Mouse (Mus musculus) retina, adult 2 months (tissue): ENCODE data around the gene Ccl8.

Experiments used
- DNase-seq: peaks from one replicate; pipeline ENCODE4 v3.0.0-alpha.2; 2012; ENCODE audit warnings: low read depth, low spot score

Ccl8 gene

DNA sequence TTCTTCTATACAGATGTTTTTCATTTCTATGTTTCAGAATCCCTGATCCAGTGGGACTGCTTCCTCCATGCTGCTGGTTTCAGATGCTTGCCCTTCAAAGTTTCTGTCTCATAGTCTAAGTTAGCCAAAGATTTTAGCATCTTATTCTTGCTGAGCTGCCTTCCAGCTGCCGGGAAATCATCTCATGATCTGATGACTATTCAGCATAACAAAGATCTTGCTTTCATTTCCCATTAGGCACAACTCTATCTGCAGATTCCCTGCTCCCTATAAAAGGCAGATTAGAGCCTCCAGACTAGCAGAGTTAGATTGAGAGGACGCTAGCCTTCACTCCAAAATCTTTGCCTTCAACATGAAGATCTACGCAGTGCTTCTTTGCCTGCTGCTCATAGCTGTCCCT lies at the start of gene Ccl8:
Gene Ccl8 (plus strand): TSS at position 301 of the 400 bp plus-strand sequence.
- no peak for DNase-seq

DNA sequence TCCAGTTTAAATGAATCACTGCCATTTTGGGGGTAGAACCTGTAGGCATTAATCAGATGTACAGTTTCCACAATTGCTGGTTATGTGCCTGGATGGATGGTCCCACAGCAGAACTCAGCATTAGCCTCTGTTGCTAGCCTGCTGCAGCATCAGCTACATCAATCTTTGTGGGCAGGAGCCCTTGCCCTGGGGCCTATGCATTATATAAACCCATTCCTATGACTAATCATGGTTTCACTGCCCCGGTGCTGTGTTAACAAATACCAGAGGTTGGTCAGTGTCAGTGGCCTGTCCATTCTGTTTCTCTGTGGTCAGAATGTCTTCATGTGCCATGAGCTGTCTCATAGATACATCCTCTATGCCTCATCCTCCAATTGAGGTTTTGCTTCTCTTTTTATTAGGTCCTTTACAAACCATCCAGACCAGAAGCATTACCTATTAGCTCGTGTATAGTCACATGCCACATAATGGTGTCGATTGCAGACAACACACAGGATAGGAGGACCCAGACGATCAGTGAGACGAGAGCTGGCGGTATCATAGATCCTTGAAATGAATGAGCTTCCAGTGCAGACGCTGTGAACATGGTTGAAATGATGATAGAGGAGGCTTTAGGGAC lies 47.9 kb upstream of the Ccl8 start:
- no peak for DNase-seq

DNA sequence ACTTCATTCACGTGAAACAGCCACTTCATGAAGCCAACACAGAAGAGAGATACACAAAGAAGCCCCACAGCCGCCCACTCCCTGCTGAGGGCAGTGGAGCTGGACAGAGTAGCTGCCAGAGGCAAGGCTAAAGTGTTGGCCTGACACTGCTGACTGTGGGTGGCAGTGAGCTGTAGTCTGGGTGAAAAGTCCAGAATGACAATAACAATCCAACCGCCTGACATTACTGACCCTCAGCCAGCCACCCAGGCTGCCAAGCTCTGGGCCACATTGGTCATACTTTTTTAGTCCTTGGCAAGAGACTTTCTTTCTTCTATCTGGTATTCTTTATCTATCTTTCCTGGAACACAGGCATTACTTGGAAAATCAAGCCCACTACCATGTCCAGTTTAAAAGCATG lies 43.9 kb upstream of the Ccl8 start:
- DNase-seq = no peak

DNA sequence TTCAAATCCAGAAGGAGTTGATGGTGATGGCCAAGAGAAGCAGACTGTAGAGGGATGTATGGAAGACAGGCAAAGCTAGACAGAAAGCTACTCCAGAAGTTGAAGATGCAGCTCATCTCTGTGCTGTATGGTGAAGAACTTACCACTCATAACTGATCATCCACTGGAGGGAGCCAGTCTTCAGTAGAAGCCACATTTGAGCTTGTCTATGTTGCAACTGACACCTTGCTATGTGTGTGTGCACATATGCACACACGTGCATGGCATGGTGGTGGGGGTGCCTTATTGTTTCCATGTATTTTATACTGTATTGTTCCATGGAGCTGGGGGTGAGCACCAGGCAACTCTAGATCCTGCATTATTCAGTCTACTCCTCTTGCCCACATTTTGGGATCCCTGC lies 42.6 kb upstream of the Ccl8 start:
- DNase-seq = no peak

DNA sequence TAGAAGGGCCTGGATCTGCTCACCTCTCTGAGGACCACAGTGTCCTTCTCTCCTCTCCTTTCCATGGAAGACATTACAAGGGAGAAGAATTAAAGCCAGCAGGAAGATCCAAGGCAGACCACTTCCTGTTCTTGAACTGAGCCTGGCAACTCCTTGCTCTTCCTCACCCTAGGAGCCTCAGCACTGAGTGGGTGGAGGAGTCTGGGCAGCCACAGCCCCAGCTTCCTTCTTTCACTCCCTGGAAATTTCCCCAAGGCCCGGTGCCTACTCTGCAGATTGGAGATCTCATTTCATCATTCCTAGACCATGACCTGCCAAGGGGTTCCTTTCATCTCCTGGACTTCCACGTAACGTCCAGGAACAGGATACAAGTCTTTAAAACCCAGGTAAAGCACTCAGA lies 42.0 kb upstream of the Ccl8 start:
- no peak for DNase-seq

DNA sequence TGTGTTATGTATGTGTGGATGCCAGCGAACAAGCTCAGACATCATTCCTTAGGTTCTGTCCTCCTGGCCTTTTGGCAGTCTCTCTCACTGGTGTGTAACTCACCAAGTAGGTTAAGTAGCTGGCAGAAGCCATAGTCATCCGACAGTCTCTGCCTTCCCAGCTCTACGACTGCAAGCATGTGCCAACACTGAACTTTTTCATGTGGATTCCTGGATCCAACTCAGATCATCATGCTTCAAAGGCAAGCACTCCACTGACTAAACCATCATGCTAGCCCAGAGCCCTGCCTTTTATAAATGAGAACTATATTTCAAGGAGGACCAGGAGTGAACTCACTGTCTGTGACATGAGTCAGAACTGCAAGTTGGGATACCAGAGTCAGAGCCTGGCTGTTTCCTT lies 41.3 kb upstream of the Ccl8 start:
- no peak for DNase-seq

DNA sequence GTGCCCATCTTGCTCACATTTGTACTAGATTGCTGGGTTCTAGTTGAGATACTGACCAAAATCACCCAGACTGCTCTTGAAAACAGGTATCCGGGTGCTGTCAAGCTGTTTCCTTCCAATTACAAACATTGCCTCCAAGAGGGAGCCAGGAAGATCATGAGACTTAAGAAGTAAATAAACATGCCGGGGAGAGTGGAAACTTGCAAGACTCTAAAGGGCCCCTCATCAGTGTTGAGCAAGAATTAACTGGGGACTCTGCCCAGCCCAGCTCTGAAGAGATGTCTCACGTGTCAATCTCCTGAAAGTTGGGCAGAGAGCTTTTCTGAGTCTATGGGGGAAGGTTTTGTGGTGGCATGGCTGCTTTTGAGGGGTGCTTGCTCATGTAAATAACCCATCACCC lies 38.0 kb upstream of the Ccl8 start:
- DNase-seq = no peak

DNA sequence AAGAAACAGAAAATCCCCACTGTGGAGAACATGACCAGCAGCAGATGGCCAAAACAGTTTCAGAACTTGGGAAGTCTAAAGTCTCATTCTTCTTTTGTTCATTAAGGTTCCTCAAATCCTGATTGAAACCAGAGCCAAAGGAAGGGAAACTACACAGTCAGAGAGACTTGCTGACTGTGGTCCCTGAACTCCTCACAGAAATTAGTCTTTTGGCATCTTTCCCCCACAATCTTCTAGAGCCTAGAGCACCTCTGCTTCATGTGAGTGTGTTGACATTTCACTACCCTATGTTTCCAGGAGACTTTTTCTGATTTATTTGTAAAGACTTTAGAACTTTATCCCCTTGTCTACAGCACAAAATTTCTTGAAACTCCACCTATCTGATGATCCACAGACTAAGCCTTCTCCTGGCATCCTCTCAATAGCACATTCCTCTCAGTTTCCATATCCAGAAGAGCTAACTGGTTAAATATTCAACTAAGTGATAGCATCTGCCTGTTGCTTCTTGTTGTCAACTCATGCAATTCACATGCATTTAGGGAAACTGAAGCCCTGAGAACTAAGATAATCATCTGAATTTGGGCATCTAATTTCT lies 36.8 kb upstream of the Ccl8 start:
- DNase-seq = no peak

DNA sequence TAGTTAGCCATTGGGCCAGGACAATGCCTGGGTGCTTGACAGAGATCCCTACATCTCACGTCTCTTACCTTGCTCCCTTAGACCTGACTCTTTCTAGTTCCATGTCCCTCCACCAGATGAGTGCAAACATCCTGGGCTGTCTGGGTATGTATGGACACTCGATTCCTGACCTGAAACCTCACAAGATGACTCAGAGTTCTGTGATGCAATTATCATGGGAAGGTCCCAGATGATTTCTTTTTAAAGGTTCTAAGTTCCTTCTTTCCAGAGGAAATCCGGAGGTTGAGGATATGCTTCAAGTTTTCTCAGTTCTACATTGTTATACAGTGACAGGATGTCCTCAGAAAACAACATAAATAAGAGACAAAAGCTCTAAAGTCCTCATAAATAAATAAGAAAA lies 34.1 kb upstream of the Ccl8 start:
- no peak for DNase-seq

DNA sequence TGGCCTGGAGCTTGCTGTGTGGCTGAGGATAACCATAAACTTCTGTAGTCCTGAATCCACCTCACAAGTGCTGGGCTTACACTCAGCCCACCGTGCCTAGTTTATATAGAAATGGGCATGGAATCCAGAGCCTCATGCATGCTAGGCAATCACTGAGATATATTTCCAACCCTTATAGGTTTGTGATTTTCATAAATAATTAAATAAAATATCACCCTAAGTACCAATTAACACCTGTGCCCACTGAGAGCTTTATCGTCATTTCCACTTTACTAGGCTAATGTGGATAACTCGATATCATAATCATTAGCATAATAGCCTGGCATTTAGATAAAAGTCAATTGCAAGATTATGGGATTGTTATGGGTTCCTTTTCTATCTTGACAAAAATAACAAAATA lies 30.6 kb upstream of the Ccl8 start:
- DNase-seq = no peak

DNA sequence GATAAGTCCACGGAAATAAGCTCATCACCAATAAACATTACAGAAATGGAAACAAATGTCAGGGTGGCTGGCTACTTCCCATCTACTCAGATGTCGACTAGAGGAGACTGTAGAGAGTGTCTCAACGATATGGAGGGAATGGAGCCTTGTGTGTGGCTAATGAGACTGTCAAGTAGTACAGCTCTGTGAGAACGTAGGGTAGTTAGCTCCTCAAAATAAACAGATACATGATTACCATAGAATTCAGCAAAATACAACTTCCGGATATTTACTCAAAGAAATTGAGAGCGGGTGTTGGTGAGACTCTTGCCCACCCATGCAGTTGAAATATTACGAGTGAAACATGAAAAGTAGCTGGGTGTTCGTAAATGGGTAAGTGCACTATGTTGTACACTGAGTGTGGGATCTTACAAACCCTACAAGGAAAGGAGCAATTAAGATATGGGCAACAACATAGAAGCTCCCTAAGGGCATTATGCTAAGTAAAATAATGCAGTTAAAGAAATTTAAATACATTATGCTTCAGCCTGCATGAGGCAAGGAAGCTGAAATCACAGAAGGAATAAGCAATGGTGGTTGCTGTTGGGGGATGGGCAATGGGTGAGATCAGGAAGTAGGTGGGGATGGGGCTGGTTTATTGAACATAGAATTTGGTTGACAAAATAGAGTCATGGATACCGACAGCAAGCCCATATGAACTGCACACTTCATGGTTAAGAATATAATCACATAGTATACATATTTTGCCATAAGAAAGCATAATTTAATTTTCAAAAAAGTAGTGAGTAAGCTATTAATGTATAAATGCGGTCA lies 15.3 kb upstream of the Ccl8 start:
- no peak for DNase-seq

DNA sequence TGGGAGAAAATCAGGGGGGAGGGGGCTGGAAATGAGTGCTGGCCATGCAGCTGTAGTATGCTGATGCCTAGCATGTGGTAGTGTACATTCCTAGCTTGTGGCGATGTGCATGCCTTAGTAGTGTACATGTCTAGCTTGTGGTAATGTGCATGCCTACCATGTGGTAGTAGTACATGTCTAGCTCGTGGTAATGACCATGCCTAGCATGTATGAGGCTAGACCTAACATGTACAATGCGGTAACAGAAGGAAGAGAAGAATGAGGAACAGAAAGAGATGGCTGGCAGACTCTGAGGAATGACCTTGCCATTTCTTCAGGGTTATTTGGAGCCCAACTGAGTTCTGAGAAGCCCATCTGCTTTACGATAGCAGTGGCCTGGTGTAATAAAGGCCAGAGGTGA lies 13.9 kb upstream of the Ccl8 start:
- DNase-seq = no peak

DNA sequence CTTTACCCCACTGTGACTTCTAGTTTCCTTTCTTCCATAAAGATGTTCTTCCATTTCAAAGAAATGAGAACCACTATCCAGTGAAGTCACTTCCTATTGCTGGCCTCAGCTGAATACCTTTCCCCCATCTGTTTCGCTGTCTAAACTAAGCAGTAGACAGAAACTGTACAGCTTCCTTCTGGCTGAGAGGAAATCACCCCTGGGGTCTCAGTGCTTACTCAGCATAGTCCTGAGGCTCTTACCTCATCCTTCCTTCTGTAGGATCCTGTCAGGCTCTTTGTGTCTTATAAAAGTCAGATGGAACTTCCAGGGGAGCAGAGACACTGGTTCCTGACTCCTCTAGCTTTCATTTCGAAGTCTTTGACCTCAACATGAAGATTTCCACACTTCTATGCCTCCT lies 13.5 kb upstream of the Ccl8 start, which contains the start of gene Ccl12:
Gene Ccl12 (plus strand): TSS at position 317 of the 400 bp plus-strand sequence.
- DNase-seq = no peak

DNA sequence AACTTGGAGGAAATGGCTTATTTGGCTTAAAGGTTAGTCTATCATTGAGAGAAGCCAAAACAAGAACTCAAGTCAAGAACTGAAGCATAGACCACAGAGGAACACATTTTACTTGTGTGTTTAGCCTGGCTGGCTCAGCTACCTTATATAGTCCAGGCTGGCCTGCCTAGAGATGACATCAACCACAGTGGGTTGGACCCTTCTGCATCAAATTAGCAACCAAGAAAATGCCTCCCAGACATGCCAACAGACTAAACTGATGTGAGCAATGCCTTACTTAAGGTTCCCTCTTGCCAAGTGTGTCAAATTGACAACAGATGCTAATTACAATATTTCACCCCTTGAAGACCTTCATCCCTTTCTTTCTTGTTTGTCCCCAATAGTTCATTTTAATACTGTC lies 5.4 kb upstream of the Ccl8 start:
- DNase-seq = no peak

DNA sequence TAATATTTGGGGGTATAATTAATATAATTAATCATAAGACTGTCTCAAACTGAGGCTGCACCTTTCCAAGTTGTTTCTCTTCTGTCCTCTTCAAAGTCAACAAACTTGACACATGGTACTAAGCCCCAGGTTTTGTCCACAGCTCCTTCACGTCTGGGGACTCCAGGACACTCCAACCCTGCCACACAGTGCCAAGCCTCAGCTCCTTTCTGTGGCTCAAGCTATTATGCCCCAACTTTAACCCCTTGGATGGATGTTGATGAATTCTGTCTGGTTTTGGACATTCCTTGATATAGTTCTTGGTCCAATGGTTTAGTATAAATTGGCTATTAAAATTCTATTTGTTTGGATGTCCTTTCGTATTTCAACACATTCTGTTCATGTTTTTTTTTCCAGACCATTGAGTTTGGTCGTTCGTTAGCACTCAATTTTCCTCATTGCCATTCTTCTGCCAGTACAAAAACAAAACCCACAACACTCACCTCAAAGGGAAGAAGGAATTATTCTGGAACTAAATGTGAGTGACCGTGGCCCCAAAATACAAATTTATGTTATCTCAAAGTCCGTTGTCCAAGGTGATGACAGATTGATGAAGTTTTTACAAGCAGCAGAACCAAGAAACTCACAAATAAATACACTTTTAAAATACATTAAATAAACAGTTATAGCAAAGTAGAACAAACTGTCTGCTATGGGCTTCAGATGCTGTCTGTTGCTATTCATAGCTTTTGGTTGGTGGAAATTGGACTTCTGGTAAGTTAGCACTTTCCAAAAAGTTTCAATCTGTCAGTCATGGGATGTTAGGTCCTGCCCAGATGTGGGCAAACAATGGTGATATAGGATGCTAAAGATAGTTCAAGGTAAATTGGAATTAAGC lies 4.4 kb upstream of the Ccl8 start:
- DNase-seq = no peak

DNA sequence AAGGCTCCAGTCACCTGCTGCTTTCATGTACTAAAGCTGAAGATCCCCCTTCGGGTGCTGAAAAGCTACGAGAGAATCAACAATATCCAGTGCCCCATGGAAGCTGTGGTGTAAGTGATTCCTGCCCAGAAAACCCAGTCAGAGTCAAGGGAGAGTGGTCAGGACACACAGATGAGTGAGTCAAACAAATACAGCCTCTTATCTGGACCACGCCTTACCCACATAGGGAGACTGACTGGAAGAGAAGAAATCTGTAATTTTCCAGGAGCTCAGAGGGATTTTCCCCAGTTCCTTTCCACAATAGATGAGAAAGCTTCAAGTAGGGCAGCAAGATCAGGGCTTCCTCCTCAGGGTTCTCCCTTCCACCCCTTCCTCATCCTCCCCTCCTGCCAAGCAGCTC lies 1.1 kb downstream of the Ccl8 start:
- no peak for DNase-seq

DNA sequence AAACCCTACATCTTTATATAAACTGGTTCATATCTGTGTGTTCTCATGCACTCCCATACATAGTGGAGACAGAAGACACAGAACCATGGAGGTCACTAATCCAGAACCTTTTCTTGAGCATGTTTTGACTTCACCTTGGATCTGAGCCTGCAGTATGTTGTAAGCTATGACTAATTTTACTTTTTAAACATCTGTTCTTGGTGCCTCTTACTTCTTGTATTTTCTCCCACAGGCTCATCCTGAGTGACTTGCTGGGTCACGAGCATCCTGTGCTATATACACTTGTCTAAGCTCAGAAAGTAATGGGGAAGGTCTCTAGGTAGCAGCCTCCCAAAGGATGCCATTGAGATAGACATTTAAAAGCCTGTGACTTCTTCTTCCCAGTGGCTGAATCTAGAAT lies 18.0 kb downstream of the Ccl8 start:
- no peak for DNase-seq

DNA sequence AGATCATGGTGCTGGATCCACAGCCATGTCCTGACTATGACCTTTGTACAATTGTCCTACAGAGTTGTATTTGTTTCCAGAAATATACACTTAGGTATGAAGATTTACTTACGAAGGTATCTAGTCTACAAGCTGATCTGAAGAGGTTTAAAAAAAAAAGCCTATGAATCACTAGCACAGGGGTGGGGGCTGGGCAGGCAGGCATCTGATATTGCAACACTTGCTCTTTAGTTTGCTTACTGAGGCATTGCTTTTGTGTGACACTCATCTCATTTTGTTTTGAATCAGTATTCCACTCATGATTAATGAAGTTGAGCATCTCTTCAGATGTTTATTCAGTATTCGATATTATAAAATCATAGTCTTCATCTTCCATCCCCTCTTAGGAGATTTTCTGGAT lies 21.2 kb downstream of the Ccl8 start:
- DNase-seq = no peak

DNA sequence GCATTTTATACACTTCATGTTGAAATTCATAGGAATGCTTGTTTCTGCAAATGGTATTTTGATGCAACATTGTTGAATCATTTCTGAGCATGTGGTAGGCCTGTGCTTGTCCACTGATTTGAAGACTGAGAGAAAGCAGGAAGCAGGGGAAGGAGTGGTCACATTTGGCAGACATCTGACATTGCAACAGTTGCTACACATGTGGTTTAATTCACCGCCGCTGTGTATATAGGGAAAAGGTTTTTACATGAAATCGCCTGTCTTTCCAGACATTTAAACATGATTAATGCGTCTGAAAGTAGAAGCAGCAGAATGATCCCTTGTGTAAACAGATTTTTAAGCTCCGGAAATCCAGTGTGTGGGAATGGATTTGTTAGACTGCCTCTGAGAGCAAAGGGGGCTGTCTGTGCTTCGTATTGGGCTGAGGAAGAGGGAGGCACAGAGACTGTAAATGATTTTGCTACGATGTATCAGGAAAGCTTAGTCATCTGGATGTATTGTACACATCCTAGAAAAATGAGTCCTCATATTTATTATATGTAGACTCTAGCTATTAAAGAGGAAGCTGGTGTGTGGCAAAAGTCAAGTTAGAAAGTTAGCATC lies 24.6 kb downstream of the Ccl8 start:
- no peak for DNase-seq

DNA sequence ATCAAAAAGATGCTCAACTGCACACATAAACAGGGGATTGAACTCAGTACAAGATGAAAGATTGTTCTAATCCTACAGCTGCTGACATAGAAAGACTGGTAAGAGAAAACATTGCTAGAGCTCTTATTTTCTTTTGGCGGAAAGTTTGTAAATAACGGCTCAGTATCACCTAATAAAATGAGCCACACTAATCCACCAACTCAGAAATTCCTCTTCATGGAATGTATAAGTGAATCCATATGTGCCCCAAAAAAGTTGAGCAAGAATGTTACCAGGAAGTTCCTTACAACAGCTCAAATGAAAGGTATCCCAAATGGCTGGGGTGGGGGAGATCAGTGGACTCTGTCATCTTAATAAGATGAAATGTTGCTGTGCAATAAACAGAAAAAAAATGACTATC lies 44.1 kb downstream of the Ccl8 start:
- DNase-seq = no peak

DNA sequence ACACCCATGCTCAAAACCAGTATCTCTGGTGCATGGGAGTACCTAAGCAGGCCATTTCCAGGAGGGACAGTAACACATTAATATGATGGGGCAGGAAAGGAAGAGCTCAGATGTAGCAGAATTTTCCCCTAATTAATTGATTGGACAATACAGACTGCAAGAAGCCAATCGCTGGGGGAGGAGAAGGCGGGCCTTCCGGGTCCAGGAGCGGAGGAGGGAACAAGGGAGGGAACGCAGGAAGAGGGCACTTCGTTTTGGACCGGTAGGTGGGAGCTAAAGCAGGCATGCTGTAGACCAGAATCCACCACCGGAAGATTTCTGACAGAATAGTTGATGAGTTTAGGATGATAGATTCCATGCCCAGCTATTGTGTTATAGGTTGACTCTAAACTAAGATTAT lies 48.3 kb downstream of the Ccl8 start:
- no peak for DNase-seq
